Mouse (Mus musculus): ENCODE measurements around the gene Chrng.

The Chrng gene

GRCm38 (mm10) chr1:87198119-87199065 is 6.1 kb upstream of the Chrng start:
- DNase-seq (ENCODE audit: low read depth), result no peak

GRCm38 (mm10) chr1:87200811-87201210 is 3.6 kb upstream of the Chrng start:
- DNase-seq (ENCODE audit: low read depth), result no peak

GRCm38 (mm10) chr1:87201848-87202247 is 2.6 kb upstream of the Chrng start:
- DNase-seq (ENCODE audit: low read depth), result no peak

- no peak for DNase-seq (ENCODE audit: low read depth)
Measured at GRCm38 (mm10) chr1:87203779-87204178, 678 bp upstream of the Chrng start.

- DNase-seq (ENCODE audit: low read depth), result no peak
Measured at GRCm38 (mm10) chr1:87205038-87205437, 581 bp downstream of the Chrng start.

- no peak for DNase-seq (ENCODE audit: low read depth)
Measured at GRCm38 (mm10) chr1:87205502-87205901, 1.0 kb downstream of the Chrng start.

GRCm38 (mm10) chr1:87206339-87206738 is 1.9 kb downstream of the Chrng start:
- no peak for DNase-seq (ENCODE audit: low read depth)

- no peak for DNase-seq (ENCODE audit: low read depth)
Measured at GRCm38 (mm10) chr1:87211431-87211830, 7.0 kb downstream of the Chrng start.

GRCm38 (mm10) chr1:87213735-87214704 is 9.6 kb downstream of the Chrng start, which contains the start of gene Eif4e2:
Gene Eif4e2 (plus strand): TSS chr1:87213914.
- peak; percentile 87 for DNase-seq (ENCODE audit: low read depth)

- no peak for DNase-seq (ENCODE audit: low read depth)
Measured at GRCm38 (mm10) chr1:87214748-87215147, 10.3 kb downstream of the Chrng start.

- no peak for DNase-seq (ENCODE audit: low read depth)
Measured at GRCm38 (mm10) chr1:87217938-87218337, 13.5 kb downstream of the Chrng start.

GRCm38 (mm10) chr1:87225739-87226138 is 21.3 kb downstream of the Chrng start:
- no peak for DNase-seq (ENCODE audit: low read depth)

GRCm38 (mm10) chr1:87226409-87227159 is 22.1 kb downstream of the Chrng start:
- DNase-seq (ENCODE audit: low read depth), result no peak

- no peak for DNase-seq (ENCODE audit: low read depth)
Measured at GRCm38 (mm10) chr1:87227160-87227550, 22.7 kb downstream of the Chrng start.

- no peak for DNase-seq (ENCODE audit: low read depth)
Measured at GRCm38 (mm10) chr1:87230606-87231005, 26.1 kb downstream of the Chrng start.

- no peak for DNase-seq (ENCODE audit: low read depth)
Measured at GRCm38 (mm10) chr1:87232197-87232596, 27.7 kb downstream of the Chrng start.

GRCm38 (mm10) chr1:87239056-87239455 is 34.6 kb downstream of the Chrng start:
- DNase-seq (ENCODE audit: low read depth), result no peak

GRCm38 (mm10) chr1:87243021-87243420 is 38.6 kb downstream of the Chrng start:
- DNase-seq (ENCODE audit: low read depth), result no peak

GRCm38 (mm10) chr1:87245430-87245829 is 41.0 kb downstream of the Chrng start:
- DNase-seq (ENCODE audit: low read depth), result no peak

- peak; percentile 38 for DNase-seq (ENCODE audit: low read depth)
Measured at GRCm38 (mm10) chr1:87245929-87246815, 41.7 kb downstream of the Chrng start.

All from c-Kit-positive CD71-positive TER-119-negative erythroid progenitor cells, embryonic 14.5 days (primary cell).